Mouse (Mus musculus) intestine, embryonic 14.5 days (tissue): ENCODE results near the gene Grhpr. TPM values are rescaled to one million over a fixed set of nuclear protein-coding genes. Genes with fewer than 3 reads are reported as not detected.
"Not testable (repeated sequence)": the region's sequence is repeated elsewhere in the genome, so short reads cannot be mapped to it uniquely, and the experiment has no call there.

ENCODE experiments used
- ATAC-seq: fragments of 200-750 bp; cut with Nextera tagmentation; replicated peaks from 2 replicates; pipeline ENCODE4 v1.8.0; 2017; ENCODE audit warnings: low read depth, moderate number of reproducible peaks, moderate TSS enrichment, moderate library complexity; ENCODE audit not compliant: low FRiP score, low TSS enrichment
- DNase-seq: peaks from one replicate; pipeline ENCODE4 v3.0.0-alpha.2; 2018; ENCODE audit warnings: low spot score
- H3K27ac ChIP-seq: fragments of 300-500 bp; sonication (generic); 2 replicates; pipeline ENCODE4 v1.5.1; 2014; ENCODE audit warnings: low read depth, mild to moderate bottlenecking, control low read depth
- H3K27me3 ChIP-seq: fragments of 300-500 bp; sonication (generic); replicated peaks from 2 replicates; pipeline ENCODE4 v1.6.1; 2014; ENCODE audit warnings: low read length, control low read depth; ENCODE audit not compliant: control insufficient read depth, insufficient read depth
- H3K36me3 ChIP-seq: fragments of 300-500 bp; sonication (generic); 2 replicates; pipeline ENCODE4 v1.6.1; 2014; ENCODE audit warnings: low read length, control low read depth; ENCODE audit not compliant: control insufficient read depth, insufficient read depth
- H3K4me1 ChIP-seq: fragments of 300-500 bp; sonication (generic); replicated peaks from 2 replicates; pipeline ENCODE4 v1.6.1; 2014; ENCODE audit warnings: low read length, control low read depth, mixed read lengths; ENCODE audit not compliant: control insufficient read depth, insufficient read depth
- H3K4me2 ChIP-seq: fragments of 300-500 bp; sonication (generic); 2 replicates; pipeline ENCODE4 v1.6.1; 2014; ENCODE audit warnings: low read length
- H3K4me3 ChIP-seq: fragments of 300-500 bp; sonication (generic); 2 replicates; pipeline ENCODE4 v1.5.1; 2014; ENCODE audit warnings: low read depth, low read length, control low read depth, mixed read lengths
- H3K9ac ChIP-seq: fragments of 300-500 bp; sonication (generic); 2 replicates; pipeline ENCODE4 v1.6.1; 2014; ENCODE audit warnings: mild to moderate bottlenecking, low read length
- H3K9me3 ChIP-seq: fragments of 300-500 bp; sonication (generic); 2 replicates; pipeline ENCODE4 v1.6.1; 2016; ENCODE audit warnings: low read length, control low read depth; ENCODE audit not compliant: control insufficient read depth
- WGBS: fragments of 180-500 bp; shearing (Covaris S2); extraction: QIAGEN DNeasy Blood & Tissue Kit; methylation state at CpG from one replicate; pipeline ENCODE4 v1.1.7; 2014; 5-methylcytosine and 5-hydroxymethylcytosine counted together
- polyA plus RNA-seq: library from polyadenylated mRNA; unstranded; fragments of >200 nt; fragmentation: Nextera tagmentation; extraction: Ambion mirVana; gene quantifications from 2 replicates; pipeline ENCODE4 v1.2.1, GENCODE M21; 2014

The Grhpr gene
- polyA plus RNA-seq, 1 experiment from 2014 or later: 70.6 TPM

- not testable (repeated sequence) for H3K9me3 ChIP-seq, DNase-seq, H3K4me1 ChIP-seq, H3K9ac ChIP-seq, ATAC-seq, H3K4me2 ChIP-seq, H3K27me3 ChIP-seq, H3K4me3 ChIP-seq, H3K36me3 ChIP-seq, H3K27ac ChIP-seq
- 95% methylated on average over 2 of the region's 2 CpGs for WGBS
These were observed 35.1 kb upstream of the Grhpr start for GRCm38 (mm10) chr4:44946126-44946525.

GRCm38 (mm10) chr4:44947464-44947863 is 33.7 kb upstream of the Grhpr start:
- 92% methylated on average over 5 of the region's 5 CpGs for WGBS
- ATAC-seq: no peak
- no peaks in the 10 kb centered on the region for H3K36me3 ChIP-seq
- DNase-seq: no peak
- no peak overlapping the region for H3K4me2 ChIP-seq
- H3K4me3 ChIP-seq: no peak overlapping the region
- H3K27ac ChIP-seq: no peak overlapping the region
- H3K27me3 ChIP-seq: no peaks in the 10 kb centered on the region
- H3K4me1 ChIP-seq: no peaks in the 10 kb centered on the region
- no peaks in the 10 kb centered on the region for H3K9me3 ChIP-seq
- H3K9ac ChIP-seq: no peak overlapping the region

GRCm38 (mm10) chr4:44948314-44948713 is 32.9 kb upstream of the Grhpr start:
- 86% methylated on average over 1 of the region's 1 CpGs for WGBS
- H3K36me3 ChIP-seq: no peaks in the 10 kb centered on the region
- DNase-seq (no peak), ATAC-seq (no peak)
- H3K4me1 ChIP-seq: no peaks in the 10 kb centered on the region
- H3K4me3 ChIP-seq: no peak overlapping the region
- no peaks in the 10 kb centered on the region for H3K9me3 ChIP-seq
- H3K9ac ChIP-seq: no peak overlapping the region
- no peak overlapping the region for H3K4me2 ChIP-seq
- no peaks in the 10 kb centered on the region for H3K27me3 ChIP-seq
- H3K27ac ChIP-seq: no peak overlapping the region

- Histone ChIP-seq H3K9ac (no peak overlapping the region), H3K4me1 (no peaks in the 10 kb centered on the region), H3K27me3 (no peaks in the 10 kb centered on the region), H3K36me3 (no peaks in the 10 kb centered on the region), H3K4me3 (no peak overlapping the region), H3K4me2 (no peak overlapping the region), H3K9me3 (no peaks in the 10 kb centered on the region), H3K27ac (no peak overlapping the region)
- no peak for ATAC-seq
- DNase-seq: no peak
- 64% methylated on average over 9 of the region's 9 CpGs for WGBS
These were observed 28.2 kb upstream of the Grhpr start for GRCm38 (mm10) chr4:44953041-44953440.

- no peak for DNase-seq
- Histone ChIP-seq H3K4me3 (no peak overlapping the region), H3K4me1 (no peaks in the 10 kb centered on the region), H3K9ac (no peak overlapping the region), H3K4me2 (no peak overlapping the region), H3K27me3 (no peaks in the 10 kb centered on the region), H3K36me3 (no peaks in the 10 kb centered on the region), H3K27ac (no peak overlapping the region), H3K9me3 (no peaks in the 10 kb centered on the region)
- ATAC-seq: no peak
- 81% methylated on average over 9 of the region's 9 CpGs for WGBS
These were observed 22.4 kb upstream of the Grhpr start for GRCm38 (mm10) chr4:44958776-44959175.

- H3K27ac ChIP-seq: no peak overlapping the region
- ATAC-seq (no peak), DNase-seq (no peak)
- no peaks in the 10 kb centered on the region for H3K4me1 ChIP-seq
- H3K9me3 ChIP-seq: no peaks in the 10 kb centered on the region
- H3K4me3 ChIP-seq: no peak overlapping the region
- no peak overlapping the region for H3K4me2 ChIP-seq
- H3K9ac ChIP-seq: no peak overlapping the region
- no peaks in the 10 kb centered on the region for H3K36me3 ChIP-seq
- no peaks in the 10 kb centered on the region for H3K27me3 ChIP-seq
- WGBS: 93% methylated on average over 13 of the region's 13 CpGs
These were observed 22.0 kb upstream of the Grhpr start for GRCm38 (mm10) chr4:44959220-44959619.

- Histone ChIP-seq H3K27ac (no peak overlapping the region), H3K9me3 (no peaks in the 10 kb centered on the region), H3K4me2 (no peak overlapping the region), H3K9ac (no peak overlapping the region), H3K4me1 (no peaks in the 10 kb centered on the region), H3K36me3 (no peaks in the 10 kb centered on the region), H3K4me3 (no peak overlapping the region), H3K27me3 (no peaks in the 10 kb centered on the region)
- ATAC-seq (no peak), DNase-seq (no peak)
- WGBS: 64% methylated on average over 11 of the region's 11 CpGs
These were observed 18.0 kb upstream of the Grhpr start for GRCm38 (mm10) chr4:44963156-44963555.

GRCm38 (mm10) chr4:44965175-44965574 is 16.0 kb upstream of the Grhpr start:
- Histone ChIP-seq H3K27me3 (no peaks in the 10 kb centered on the region), H3K4me2 (no peak overlapping the region), H3K9ac (no peak overlapping the region), H3K4me1 (no peaks in the 10 kb centered on the region), H3K9me3 (no peaks in the 10 kb centered on the region), H3K36me3 (no peaks in the 10 kb centered on the region), H3K4me3 (no peak overlapping the region), H3K27ac (no peak overlapping the region)
- ATAC-seq (no peak), DNase-seq (no peak)
- WGBS: 76% methylated on average over 2 of the region's 2 CpGs

GRCm38 (mm10) chr4:44965736-44966135 is 15.5 kb upstream of the Grhpr start:
- Histone ChIP-seq H3K4me3 (no peak overlapping the region), H3K9ac (no peak overlapping the region), H3K27ac (no peak overlapping the region), H3K4me1 (no peaks in the 10 kb centered on the region), H3K27me3 (no peaks in the 10 kb centered on the region), H3K36me3 (no peaks in the 10 kb centered on the region), H3K9me3 (no peaks in the 10 kb centered on the region), H3K4me2 (no peak overlapping the region)
- ATAC-seq (no peak), DNase-seq (no peak)
- WGBS: 76% methylated on average over 3 of the region's 3 CpGs
